Mouse (Mus musculus): ENCODE results near the gene Wnt9b. TPM values are rescaled to one million over a fixed set of nuclear protein-coding genes. Genes with fewer than 3 reads are reported as not detected.

The Wnt9b gene
- total RNA-seq, 2 experiments from 2014 or later: 0.13 to 0.20 TPM

DNA sequence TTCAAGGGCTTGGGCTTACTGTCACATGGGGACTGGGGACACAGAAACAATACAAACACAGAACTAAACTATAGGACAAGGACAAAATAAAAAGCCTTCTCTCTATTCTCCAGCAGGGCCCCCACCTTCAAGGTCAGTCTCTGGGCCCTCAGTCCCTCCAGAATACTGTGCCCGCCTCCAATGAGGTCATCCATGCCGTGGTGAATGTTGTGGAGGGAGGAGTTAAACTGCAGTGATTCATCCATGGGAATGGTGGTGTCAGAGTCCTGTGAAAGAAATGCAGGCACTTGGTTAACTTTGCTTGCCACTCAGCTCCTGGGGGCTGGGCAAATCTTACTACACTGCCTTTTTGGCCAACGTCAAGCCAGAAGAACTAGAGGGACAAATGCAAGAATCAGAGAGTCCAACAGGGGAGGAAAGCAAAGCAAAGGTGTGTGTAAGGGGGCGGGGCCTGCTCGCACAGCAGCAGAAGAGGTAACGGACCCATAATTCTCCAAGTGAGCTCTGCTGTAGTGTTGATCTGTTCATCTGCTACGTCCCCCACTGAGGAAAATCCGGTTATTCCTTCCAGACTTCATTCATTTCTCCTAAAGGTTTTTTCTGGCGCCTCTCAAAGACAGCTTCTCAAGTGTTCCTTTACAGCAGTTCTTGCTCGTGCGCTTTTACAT, 65.8 kb downstream of the Wnt9b start:
- peak; percentile 84 to 88 for DNase-seq

Other genes with a start within 250 kb of the Wnt9b start
- gene Lrrc37a, start 245.2 kb downstream of the Wnt9b start, total RNA-seq (2021): not detected
- not detected for gene Gm884, start 128.7 kb downstream of the Wnt9b start, total RNA-seq (2021)
- gene Lyzl6, start 110.9 kb downstream of the Wnt9b start, total RNA-seq (2021): not detected
- gene Rprml, start 100.3 kb downstream of the Wnt9b start, total RNA-seq (2021): under 1 TPM in 1 of 2 experiments, not detected in 1; 0.40 TPM
- 10 to 100 TPM; 90.4 to 93.9 TPM for gene Gosr2, start 51.9 kb downstream of the Wnt9b start, total RNA-seq (2021)
- 1 to 10 TPM in 1 of 2 experiments, not detected in 1; 1.1 TPM for gene Wnt3, start 24.3 kb upstream of the Wnt9b start, total RNA-seq (2021)
- gene Nsf, start 204.2 kb upstream of the Wnt9b start, total RNA-seq (2021): 100 to 1,000 TPM; 131 to 199 TPM
- 10 to 100 TPM; 48.5 to 59.1 TPM for gene Arf2, start 216.9 kb upstream of the Wnt9b start, total RNA-seq (2021)